Mouse (Mus musculus) liver, embryonic 16.5 days (tissue): ENCODE data around the gene Spns3. TPM values are rescaled to one million over a fixed set of nuclear protein-coding genes. Genes with fewer than 3 reads are reported as not detected.

ENCODE experiments used
- ATAC-seq: fragments of 200-750 bp; cut with Nextera tagmentation; 2 replicates; pipeline ENCODE4 v1.8.0; 2017; ENCODE audit warnings: low read depth, mild to moderate bottlenecking, moderate number of reproducible peaks, moderate library complexity
- H3K27ac ChIP-seq: fragments of 300-500 bp; sonication (generic); 2 replicates; pipeline ENCODE4 v1.5.1; 2014; ENCODE audit warnings: mild to moderate bottlenecking, low read length
- H3K27me3 ChIP-seq: fragments of 300-500 bp; sonication (generic); 2 replicates; pipeline ENCODE4 v1.6.1; 2014; ENCODE audit warnings: low read depth, low read length, mixed read lengths; ENCODE audit not compliant: control insufficient read depth, insufficient read depth
- H3K36me3 ChIP-seq: fragments of 300-500 bp; sonication (generic); 2 replicates; pipeline ENCODE4 v1.6.1; 2014; ENCODE audit warnings: mild to moderate bottlenecking; ENCODE audit not compliant: control insufficient read depth, insufficient read depth
- H3K4me1 ChIP-seq: fragments of 300-500 bp; sonication (generic); 2 replicates; pipeline ENCODE4 v1.6.1; 2014; ENCODE audit warnings: low read depth, low read length, mixed read lengths; ENCODE audit not compliant: control insufficient read depth
- H3K4me2 ChIP-seq: fragments of 300-500 bp; sonication (generic); 2 replicates; pipeline ENCODE4 v1.6.1; 2014; ENCODE audit warnings: low read depth, low read length, mixed read lengths
- H3K4me3 ChIP-seq: fragments of 300-500 bp; sonication (generic); 2 replicates; pipeline ENCODE4 v1.5.1; 2014; ENCODE audit warnings: low read depth, mild to moderate bottlenecking, low read length
- H3K9ac ChIP-seq: fragments of 300-500 bp; sonication (generic); 2 replicates; pipeline ENCODE4 v1.6.1; 2014; ENCODE audit warnings: low read depth, low read length
- H3K9me3 ChIP-seq: fragments of 300-500 bp; sonication (generic); replicated peaks from 2 replicates; pipeline ENCODE4 v1.6.1; 2016; ENCODE audit warnings: low read length; ENCODE audit not compliant: control insufficient read depth
- WGBS: fragments of 180-500 bp; shearing (Covaris S2); extraction: QIAGEN DNeasy Blood & Tissue Kit; methylation state at CpG from one replicate; pipeline ENCODE4 v1.1.7; 2014; ENCODE audit not compliant: insufficient replicate concordance; 5-methylcytosine and 5-hydroxymethylcytosine counted together
- polyA plus RNA-seq: library from polyadenylated mRNA; unstranded; fragments of >200 nt; fragmentation: Nextera tagmentation; extraction: Ambion mirVana; gene quantifications from 2 replicates; pipeline ENCODE4 v1.2.1, GENCODE M21; 2015

Gene Spns3
- polyA plus RNA-seq, 1 experiment from 2014 or later = 1.6 TPM

DNA sequence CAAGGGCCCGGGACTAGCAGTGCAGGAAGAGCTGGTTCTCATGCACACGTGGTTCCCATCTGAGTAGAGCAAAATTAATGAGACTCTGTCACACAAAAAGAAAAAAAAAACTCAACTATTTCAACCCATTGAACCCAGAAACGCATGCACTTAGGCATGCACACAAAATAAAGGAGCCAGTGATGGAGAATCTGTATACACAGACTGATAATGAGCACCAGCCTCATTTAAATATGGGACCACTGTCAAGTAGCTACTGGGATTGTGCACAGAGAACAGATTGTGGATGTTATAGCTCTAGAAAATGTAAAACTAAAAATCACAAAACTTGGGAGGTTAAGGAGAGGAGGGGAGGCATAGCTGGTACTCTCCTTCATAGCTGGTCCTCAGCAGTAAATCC, 35.3 kb downstream of the Spns3 start:
- H3K4me2 ChIP-seq = no peak overlapping the region
- 50% methylated on average over 3 of the region's 3 CpGs for WGBS
- H3K9me3 ChIP-seq = no peaks in the 10 kb centered on the region
- no peak for ATAC-seq
- no peak overlapping the region for H3K9ac ChIP-seq
- no peaks in the 10 kb centered on the region for H3K27me3 ChIP-seq
- H3K27ac ChIP-seq = no peak overlapping the region
- H3K36me3 ChIP-seq = no peaks in the 10 kb centered on the region
- H3K4me1 ChIP-seq = no peaks in the 10 kb centered on the region
- no peak overlapping the region for H3K4me3 ChIP-seq

GRCm38 (mm10) chr11:72508651-72509050, 41.7 kb downstream of the Spns3 start:
- ATAC-seq = no peak
- Histone ChIP-seq H3K9me3 (no peaks in the 10 kb centered on the region), H3K9ac (no peak overlapping the region), H3K36me3 (no peaks in the 10 kb centered on the region), H3K4me1 (no peaks in the 10 kb centered on the region), H3K27ac (no peak overlapping the region), H3K4me3 (no peak overlapping the region), H3K27me3 (no peaks in the 10 kb centered on the region), H3K4me2 (no peak overlapping the region)
- WGBS = 73% methylated on average over 5 of the region's 5 CpGs

DNA sequence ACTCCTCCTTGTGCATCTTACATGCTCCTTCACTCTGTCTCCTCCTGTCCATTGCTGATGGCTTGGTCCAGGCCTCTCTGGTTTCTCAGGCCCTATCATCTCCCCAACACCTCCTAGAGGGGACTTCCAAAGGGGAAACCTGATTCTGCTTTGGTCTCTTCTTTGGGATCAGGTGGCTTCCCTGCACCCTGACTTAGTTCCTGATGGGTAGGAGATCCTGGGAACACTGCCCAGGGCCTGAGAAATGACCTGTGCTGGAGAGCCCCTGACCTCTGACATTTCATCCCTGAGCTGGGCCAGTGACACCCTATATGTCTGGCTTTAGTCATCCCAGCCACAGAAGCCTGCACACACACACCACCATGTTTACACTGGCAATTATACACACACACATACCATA, 42.7 kb downstream of the Spns3 start:
- no peaks in the 10 kb centered on the region for H3K36me3 ChIP-seq
- H3K27me3 ChIP-seq = no peaks in the 10 kb centered on the region
- H3K4me3 ChIP-seq = no peak overlapping the region
- no peak overlapping the region for H3K4me2 ChIP-seq
- ATAC-seq = no peak
- H3K9me3 ChIP-seq = no peaks in the 10 kb centered on the region
- H3K9ac ChIP-seq = no peak overlapping the region
- H3K4me1 ChIP-seq = no peaks in the 10 kb centered on the region
- H3K27ac ChIP-seq = no peak overlapping the region

DNA sequence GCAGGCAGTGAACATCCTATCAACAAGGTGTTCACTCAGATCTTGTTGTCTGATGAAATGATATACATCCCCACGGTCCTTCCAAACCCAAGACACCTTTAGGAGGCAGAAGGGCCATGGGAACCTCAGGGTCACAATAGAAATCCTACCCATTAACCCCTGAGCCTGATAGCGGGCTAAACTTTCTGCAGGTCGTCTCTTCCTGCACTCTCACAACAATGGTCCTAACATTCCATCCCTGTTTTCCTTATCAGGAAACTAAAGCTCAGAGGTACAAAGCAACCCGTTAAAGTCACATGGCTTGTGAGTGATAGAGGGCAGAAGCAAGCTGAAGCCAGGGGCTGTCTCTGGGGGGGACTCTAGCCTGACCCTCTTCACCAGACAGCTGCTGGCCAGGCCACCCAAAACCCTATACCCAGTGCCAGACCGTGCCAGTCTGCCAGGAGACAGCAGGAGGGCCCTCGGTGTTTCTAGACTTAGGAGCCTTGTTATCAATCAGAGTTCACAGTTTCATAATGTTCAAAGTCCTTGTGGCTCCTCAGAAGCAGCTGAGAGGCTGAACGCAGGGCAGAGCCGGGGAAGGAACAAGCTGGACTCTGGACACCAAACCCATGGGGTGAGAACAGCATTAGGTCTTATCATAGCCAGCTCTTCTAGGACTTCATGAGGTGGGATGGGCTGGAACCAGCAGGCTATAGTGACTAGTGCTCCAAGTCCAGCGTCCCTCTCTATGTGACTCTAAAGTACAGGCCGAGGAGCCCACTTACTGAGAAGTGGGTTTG, 46.1 kb downstream of the Spns3 start:
- Histone ChIP-seq H3K27me3 (no peaks in the 10 kb centered on the region), H3K4me3 (no peak overlapping the region), H3K9ac (no peak overlapping the region), H3K4me2 (no peak overlapping the region), H3K27ac (no peak overlapping the region), H3K36me3 (no peaks in the 10 kb centered on the region), H3K4me1 (no peaks in the 10 kb centered on the region), H3K9me3 (no peaks in the 10 kb centered on the region)
- no peak for ATAC-seq
- WGBS = 50% methylated on average over 10 of the region's 10 CpGs

DNA sequence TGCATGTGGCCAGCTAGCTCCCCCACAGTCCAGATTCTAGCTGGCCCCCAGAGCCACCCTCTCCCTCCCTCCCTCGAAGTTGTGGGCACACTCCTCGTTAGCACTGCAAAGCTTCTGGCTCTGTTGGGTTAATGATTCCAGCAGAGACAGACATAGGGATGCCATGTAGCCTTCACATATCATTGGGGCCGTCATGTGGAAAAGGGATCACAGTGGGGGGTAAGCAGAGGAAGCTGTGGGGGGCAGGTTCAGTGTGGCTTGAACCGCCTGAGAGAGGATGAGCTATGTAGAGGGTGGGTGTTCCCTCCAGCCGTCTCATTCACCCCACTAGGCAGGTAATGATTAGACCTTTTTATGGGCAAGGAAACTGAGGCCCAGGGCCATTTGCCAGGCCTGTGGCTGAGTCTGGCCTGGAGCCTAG, 46.8 kb downstream of the Spns3 start:
- H3K9ac ChIP-seq = no peak overlapping the region
- no peak for ATAC-seq

GRCm38 (mm10) chr11:72502236-72502635, 48.1 kb downstream of the Spns3 start:
- no peaks in the 10 kb centered on the region for H3K36me3 ChIP-seq
- H3K4me1 ChIP-seq = no peaks in the 10 kb centered on the region
- no peak overlapping the region for H3K4me2 ChIP-seq
- H3K4me3 ChIP-seq = no peak overlapping the region
- no peaks in the 10 kb centered on the region for H3K9me3 ChIP-seq
- WGBS = 45% methylated on average over 8 of the region's 8 CpGs
- no peak overlapping the region for H3K9ac ChIP-seq
- no peaks in the 10 kb centered on the region for H3K27me3 ChIP-seq
- no peak for ATAC-seq
- H3K27ac ChIP-seq = no peak overlapping the region

More for the DNA sequence above, 46.8 kb downstream of the Spns3 start:
- 45% methylated on average over 5 of the region's 5 CpGs for WGBS
- Histone ChIP-seq H3K4me3 (no peak overlapping the region), H3K27me3 (no peaks in the 10 kb centered on the region), H3K4me2 (no peak overlapping the region), H3K36me3 (no peaks in the 10 kb centered on the region), H3K27ac (no peak overlapping the region), H3K9me3 (no peaks in the 10 kb centered on the region), H3K4me1 (no peaks in the 10 kb centered on the region)

GRCm38 (mm10) chr11:72501426-72502002, 48.8 kb downstream of the Spns3 start:
- Histone ChIP-seq H3K4me3 (no peak overlapping the region), H3K27me3 (no peaks in the 10 kb centered on the region), H3K36me3 (no peaks in the 10 kb centered on the region), H3K4me2 (no peak overlapping the region), H3K27ac (no peak overlapping the region), H3K4me1 (no peaks in the 10 kb centered on the region), H3K9me3 (no peaks in the 10 kb centered on the region), H3K9ac (no peak overlapping the region)
- ATAC-seq = no peak
- WGBS = 21% methylated on average over 5 of the region's 5 CpGs

DNA sequence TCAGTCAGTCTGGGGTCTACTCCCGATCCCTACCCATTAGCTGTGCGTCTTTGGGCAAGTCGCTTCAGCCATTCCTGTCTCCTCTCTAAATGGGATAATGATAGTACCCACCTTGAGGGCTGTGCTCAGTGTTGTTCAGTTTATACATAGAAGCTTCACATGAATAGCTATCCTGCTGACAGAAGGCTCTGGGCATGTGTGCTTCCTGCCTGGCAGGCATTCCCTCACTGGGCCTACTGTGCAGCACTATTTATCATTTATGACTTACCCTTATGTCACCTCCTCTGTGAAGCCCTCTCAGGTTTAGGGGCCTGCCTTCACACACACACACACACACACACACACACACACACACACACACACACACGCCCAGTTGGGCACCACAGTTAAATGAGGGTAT, 50.2 kb downstream of the Spns3 start:
- H3K27me3 ChIP-seq = no peaks in the 10 kb centered on the region
- WGBS = 80% methylated on average over 4 of the region's 4 CpGs
- H3K9ac ChIP-seq = no peak overlapping the region
- H3K4me1 ChIP-seq = no peaks in the 10 kb centered on the region; the same call in 1 of the 2 replicates
- H3K36me3 ChIP-seq = no peaks in the 10 kb centered on the region
- no peak overlapping the region for H3K4me2 ChIP-seq
- H3K4me3 ChIP-seq = no peak overlapping the region
- no peak overlapping the region for H3K27ac ChIP-seq
- no peaks in the 10 kb centered on the region for H3K9me3 ChIP-seq
- ATAC-seq = no peak

DNA sequence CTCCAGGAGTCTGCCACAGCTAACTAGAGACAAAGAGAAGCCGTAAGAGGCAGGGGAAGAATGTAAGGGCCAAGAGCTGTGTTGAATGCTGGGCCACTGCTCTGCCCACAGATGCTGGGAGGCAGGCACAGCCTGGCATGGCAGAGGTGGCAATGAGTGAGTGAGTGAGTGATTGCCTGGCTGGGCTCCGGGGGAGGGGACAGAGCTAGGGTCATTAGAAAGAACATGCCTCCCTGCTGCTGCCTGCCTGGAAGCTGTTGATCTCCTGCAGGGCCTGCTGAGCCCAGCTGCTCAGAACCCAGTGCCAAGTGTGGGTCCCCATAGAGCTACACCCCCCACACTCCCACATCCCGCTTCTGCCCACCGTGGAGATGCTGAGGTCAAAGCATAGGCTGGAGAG, 52.9 kb downstream of the Spns3 start:
- 58% methylated on average over 4 of the region's 4 CpGs for WGBS
- H3K4me3 ChIP-seq = no peak overlapping the region

More for the DNA sequence above, 52.9 kb downstream of the Spns3 start:
- H3K27me3 ChIP-seq = no peaks in the 10 kb centered on the region
- H3K4me2 ChIP-seq = no peak overlapping the region
- H3K9ac ChIP-seq = no peak overlapping the region
- no peak for ATAC-seq
- H3K36me3 ChIP-seq = no peaks in the 10 kb centered on the region
- H3K9me3 ChIP-seq = no peaks in the 10 kb centered on the region
- no peak overlapping the region for H3K27ac ChIP-seq
- peaks cover 2% of the 10 kb centered on the region; the same call in 1 of the 2 replicates for H3K4me1 ChIP-seq
